Mouse (Mus musculus) erythroblast, embryonic 14.5 days (primary cell): Measurements from ENCODE around the gene Ofd1. TPM values are rescaled to one million over a fixed set of nuclear protein-coding genes. Genes with fewer than 3 reads are reported as not detected.

ENCODE experiments used
- H3K27me3 ChIP-seq: 2 replicates; pipeline ENCODE4 v1.6.1; 2012; ENCODE audit warnings: inconsistent platforms; ENCODE audit not compliant: control insufficient read depth
- H3K36me3 ChIP-seq: 2 replicates; pipeline ENCODE4 v1.6.1; 2012; ENCODE audit warnings: mild to moderate bottlenecking, inconsistent platforms; ENCODE audit not compliant: control insufficient read depth
- H3K4me1 ChIP-seq: 2 replicates; pipeline ENCODE4 v1.6.1; 2012; ENCODE audit warnings: inconsistent platforms; ENCODE audit not compliant: control insufficient read depth
- H3K4me3 ChIP-seq: replicated peaks from 2 replicates; pipeline ENCODE3; 2012; ENCODE audit warnings: moderate library complexity, mild to moderate bottlenecking, inconsistent platforms
- H3K9me3 ChIP-seq: 2 replicates; pipeline ENCODE4 v1.6.1; 2012; ENCODE audit warnings: low read length, inconsistent platforms, mixed read lengths; ENCODE audit not compliant: control insufficient read depth
- GATA1 ChIP-seq: IDR thresholded peaks from 2 replicates; pipeline ENCODE4 v1.6.1; 2012; ENCODE audit warnings: low read length, inconsistent platforms, mixed read lengths
- TAL1 ChIP-seq: IDR thresholded peaks from 3 replicates; pipeline ENCODE4 v1.6.1; 2012; ENCODE audit warnings: low read length, inconsistent platforms, mixed read lengths
- polyA plus RNA-seq: library from polyadenylated mRNA; stranded (reverse); fragments of >175 nt; gene quantifications from 2 replicates; pipeline ENCODE4 v1.2.3, GENCODE M21; 2012

Ofd1 gene
- polyA plus RNA-seq = 0.11 and 0.12 TPM in 2 replicates

- Histone ChIP-seq H3K9me3 (peaks cover 2% of the 10 kb centered on the region; the same call in 1 of the 2 replicates), H3K36me3 (no peaks in the 10 kb centered on the region), H3K27me3 (peaks cover 7% of the 10 kb centered on the region), H3K4me1 (peaks cover 32% of the 10 kb centered on the region), H3K4me3 (peak within 1 kb of the TSS; percentile 87)
- TF ChIP-seq GATA1 = no peak
- no peak for TF ChIP-seq TAL1
Measured at GRCm38 (mm10) chrX:166440616-166441063, at the start of gene Ofd1. Ofd1 (minus strand) TSS chrX:166440704.

- peak within 1 kb of the TSS; percentile 86 for H3K4me3 ChIP-seq
- peaks cover 23% of the 10 kb centered on the region for H3K36me3 ChIP-seq
- peaks cover 8% of the 10 kb centered on the region for H3K9me3 ChIP-seq
- no peak for TF ChIP-seq TAL1
- TF ChIP-seq GATA1 = no peak
- no peaks in the 10 kb centered on the region; the same call in 1 of the 2 replicates for H3K27me3 ChIP-seq
- peaks cover 12% of the 10 kb centered on the region for H3K4me1 ChIP-seq
Measured at GRCm38 (mm10) chrX:166479365-166479983, 39.0 kb upstream of the Ofd1 start, which contains the start of gene Rab9. Rab9 (minus strand) TSS chrX:166479867.

DNA sequence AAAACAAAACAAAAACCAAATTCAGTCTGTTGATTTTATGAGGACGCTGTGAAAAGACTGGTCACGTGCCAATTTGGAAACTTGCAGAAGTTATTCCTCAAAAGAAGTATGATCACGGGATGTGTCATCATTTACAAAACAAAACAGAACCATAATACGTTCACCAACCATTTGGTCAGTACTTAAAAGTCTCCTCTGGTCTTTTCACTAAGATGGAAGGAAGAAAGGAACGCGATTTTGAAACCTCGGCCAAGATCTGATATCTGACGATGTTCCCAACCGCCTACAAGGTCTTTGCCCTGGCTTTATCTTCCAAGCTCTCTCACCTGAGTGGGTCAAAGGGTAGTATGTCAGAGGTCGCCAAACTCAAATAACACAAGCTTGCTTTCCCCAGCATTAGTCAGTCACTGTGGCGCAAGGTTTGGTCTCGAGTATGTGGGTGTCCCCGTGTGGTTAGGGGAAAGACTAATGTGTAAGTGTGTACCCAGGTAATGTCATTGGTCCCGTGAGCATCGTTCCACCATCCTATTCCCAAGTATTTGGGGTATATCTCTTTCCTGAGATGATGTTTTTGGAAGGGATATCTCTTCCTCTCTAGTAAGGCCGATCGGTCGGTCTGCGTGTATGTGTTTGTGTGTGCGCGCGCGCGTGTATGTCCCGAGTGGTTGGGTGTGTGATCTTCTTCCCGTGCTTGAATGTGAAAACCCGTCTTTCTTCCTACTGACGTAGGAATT lies 38.3 kb upstream of the Ofd1 start:
- peaks cover 12% of the 10 kb centered on the region for H3K4me1 ChIP-seq
- TF ChIP-seq GATA1 = peak; percentile 14; the same call in 1 of the 2 replicates
- no peak for TF ChIP-seq TAL1

DNA sequence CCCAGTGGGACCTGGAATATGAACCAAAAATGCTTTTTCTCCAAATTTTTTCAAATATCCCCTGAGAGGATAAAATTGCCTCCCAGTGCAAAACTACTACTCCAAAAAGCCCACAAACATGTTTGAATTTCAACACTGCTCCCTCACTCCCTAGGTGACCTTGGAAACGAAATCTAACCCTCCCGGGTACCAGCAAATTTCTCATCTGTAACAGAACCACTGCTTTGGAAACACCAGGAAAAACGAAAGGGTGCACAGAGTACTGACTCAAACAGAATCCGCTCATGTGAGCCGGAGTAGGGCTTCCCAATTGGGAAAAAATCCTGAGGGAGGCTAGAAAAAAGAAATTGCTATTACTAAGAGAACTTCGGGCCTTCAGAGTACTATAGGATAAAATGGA lies 36.9 kb upstream of the Ofd1 start:
- no peak for TF ChIP-seq TAL1
- TF ChIP-seq GATA1 = no peak
- no peak overlapping the region for H3K4me3 ChIP-seq

More for the DNA sequence above, 38.3 kb upstream of the Ofd1 start:
- Histone ChIP-seq H3K9me3 (peaks cover 8% of the 10 kb centered on the region), H3K27me3 (no peaks in the 10 kb centered on the region; the same call in 1 of the 2 replicates), H3K4me3 (peak overlapping the region; percentile 86), H3K36me3 (peaks cover 27% of the 10 kb centered on the region)

GRCm38 (mm10) chrX:166472612-166473011 lies 32.1 kb upstream of the Ofd1 start:
- Histone ChIP-seq H3K27me3 (no peaks in the 10 kb centered on the region), H3K4me3 (no peak overlapping the region), H3K36me3 (peaks cover 43% of the 10 kb centered on the region), H3K4me1 (peaks cover under 1% of the 10 kb centered on the region; the same call in 1 of the 2 replicates), H3K9me3 (no peaks in the 10 kb centered on the region)
- TF ChIP-seq GATA1 = no peak
- TF ChIP-seq TAL1 = no peak

More for the DNA sequence above, 36.9 kb upstream of the Ofd1 start:
- peaks cover 8% of the 10 kb centered on the region for H3K9me3 ChIP-seq
- peaks cover 12% of the 10 kb centered on the region for H3K4me1 ChIP-seq
- H3K27me3 ChIP-seq = no peaks in the 10 kb centered on the region; the same call in 1 of the 2 replicates
- H3K36me3 ChIP-seq = peaks cover 30% of the 10 kb centered on the region

DNA sequence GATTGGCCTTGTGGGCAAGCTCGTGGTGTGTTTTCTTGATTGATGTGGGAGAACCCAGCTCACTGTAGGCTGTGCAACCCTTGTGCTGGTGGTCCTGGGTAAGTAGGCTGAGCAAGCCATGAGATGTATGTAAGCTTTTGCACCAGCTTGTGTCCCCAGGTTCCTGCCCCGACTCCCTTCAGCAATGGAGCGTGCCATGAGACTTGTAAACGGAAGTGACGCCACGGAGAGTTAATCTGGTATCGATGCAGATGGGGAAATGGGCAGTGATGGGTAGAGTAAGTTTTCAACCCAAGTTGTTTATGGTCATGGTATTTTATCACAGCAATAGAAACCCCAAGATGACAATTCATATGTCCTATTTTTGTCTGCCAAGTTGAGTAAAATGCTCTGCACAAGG lies 27.8 kb upstream of the Ofd1 start:
- no peaks in the 10 kb centered on the region for H3K27me3 ChIP-seq
- no peak for TF ChIP-seq TAL1
- TF ChIP-seq GATA1 = no peak
- peaks cover 22% of the 10 kb centered on the region for H3K36me3 ChIP-seq
- H3K9me3 ChIP-seq = no peaks in the 10 kb centered on the region
- H3K4me1 ChIP-seq = no peaks in the 10 kb centered on the region
- H3K4me3 ChIP-seq = no peak overlapping the region

- peaks cover 22% of the 10 kb centered on the region for H3K36me3 ChIP-seq
- TF ChIP-seq GATA1 = no peak
- no peak for TF ChIP-seq TAL1
- H3K4me3 ChIP-seq = no peak overlapping the region
- H3K27me3 ChIP-seq = no peaks in the 10 kb centered on the region
- H3K4me1 ChIP-seq = peaks cover 1% of the 10 kb centered on the region; the same call in 1 of the 2 replicates
- H3K9me3 ChIP-seq = no peaks in the 10 kb centered on the region
Measured at GRCm38 (mm10) chrX:166455525-166455924, 15.0 kb upstream of the Ofd1 start.

- H3K9me3 ChIP-seq = no peaks in the 10 kb centered on the region
- no peak overlapping the region for H3K4me3 ChIP-seq
- peaks cover 22% of the 10 kb centered on the region for H3K36me3 ChIP-seq
- no peaks in the 10 kb centered on the region for H3K4me1 ChIP-seq
- H3K27me3 ChIP-seq = no peaks in the 10 kb centered on the region
- no peak for TF ChIP-seq GATA1
- no peak for TF ChIP-seq TAL1
Measured at GRCm38 (mm10) chrX:166454331-166454730, 13.8 kb upstream of the Ofd1 start.

DNA sequence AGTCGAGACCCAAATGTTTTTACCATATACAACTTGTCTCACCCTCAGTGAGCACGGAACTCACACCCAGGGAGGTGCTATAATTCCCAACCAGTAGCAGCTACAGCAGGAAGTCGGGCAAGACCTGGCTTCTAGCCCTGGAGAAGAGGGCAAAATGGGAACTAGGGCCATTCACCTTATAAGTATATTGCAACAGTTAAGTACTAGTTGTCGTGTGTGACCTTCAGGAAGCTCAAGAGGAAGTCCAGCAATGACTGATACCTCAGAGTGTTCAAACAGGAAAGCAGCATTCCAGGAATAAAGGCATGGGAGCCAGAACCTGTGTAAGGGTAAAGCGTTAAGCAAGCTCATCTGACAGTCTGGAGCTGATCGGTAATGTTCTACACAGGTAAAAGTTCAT lies 13.0 kb upstream of the Ofd1 start:
- peaks cover 25% of the 10 kb centered on the region for H3K36me3 ChIP-seq
- no peaks in the 10 kb centered on the region for H3K9me3 ChIP-seq
- H3K4me3 ChIP-seq = no peak overlapping the region

More for the DNA sequence above, 13.0 kb upstream of the Ofd1 start:
- Histone ChIP-seq H3K4me1 (no peaks in the 10 kb centered on the region), H3K27me3 (no peaks in the 10 kb centered on the region)
- TF ChIP-seq TAL1 (no peak), GATA1 (no peak)
